Mouse (Mus musculus) left cerebral cortex, adult 9 months (tissue): ENCODE data around the gene Olfr476.
"Not testable (repeated sequence)": the region's sequence is repeated elsewhere in the genome, so short reads cannot be mapped to it uniquely, and the experiment has no call there.

Experiments used
- DNase-seq, 2 experiments: peaks; one replicate each; pipeline ENCODE4 v3.0.0; 2022; ENCODE audit warnings: low spot score in 2 of 2

Gene Olfr476

DNA sequence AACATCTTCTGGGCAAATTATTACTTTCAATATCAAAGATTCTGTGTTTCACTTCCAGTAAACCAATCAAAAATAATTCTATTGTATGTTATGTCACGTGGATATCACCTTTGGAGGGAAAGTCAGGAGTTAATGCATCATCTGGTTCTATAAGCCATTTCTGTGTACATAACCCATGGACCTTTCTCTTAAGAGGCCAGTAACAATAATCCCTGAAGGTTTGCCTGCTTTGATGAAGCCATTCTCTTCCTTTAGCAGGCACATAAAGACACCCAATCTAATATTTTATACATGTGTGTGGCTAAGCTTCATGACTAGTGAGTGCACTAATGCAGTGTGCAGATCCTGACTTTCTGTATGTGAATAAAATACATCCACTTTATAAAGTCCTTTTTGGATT, at the start of gene Olfr476:
Gene Olfr476 (plus strand): TSS at position 301 of the 400 bp plus-strand sequence.
- DNase-seq = no peak

DNA sequence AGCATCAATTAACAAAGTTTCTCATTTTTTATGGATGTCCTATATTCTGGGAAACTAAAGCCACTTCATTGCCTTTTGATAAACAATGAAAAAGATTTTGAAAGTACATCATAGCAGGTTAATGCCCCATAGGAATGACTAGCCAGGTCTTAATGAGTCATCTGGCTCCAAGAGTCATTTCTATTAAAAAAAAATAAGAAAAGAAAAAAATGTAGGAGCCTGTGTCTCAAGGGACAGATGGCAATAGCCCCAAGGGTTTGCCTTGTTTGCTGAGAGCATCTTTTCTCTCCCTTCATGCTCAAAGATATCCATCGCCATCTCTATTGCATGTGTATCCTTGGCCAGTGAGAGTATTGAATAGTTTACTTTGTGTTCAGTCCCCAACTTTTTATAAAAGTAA, 34.5 kb upstream of the Olfr476 start, which contains the start of gene Olfr473:
Gene Olfr473 (plus strand): TSS at position 301 of the 400 bp plus-strand sequence.
- DNase-seq = no peak

DNA sequence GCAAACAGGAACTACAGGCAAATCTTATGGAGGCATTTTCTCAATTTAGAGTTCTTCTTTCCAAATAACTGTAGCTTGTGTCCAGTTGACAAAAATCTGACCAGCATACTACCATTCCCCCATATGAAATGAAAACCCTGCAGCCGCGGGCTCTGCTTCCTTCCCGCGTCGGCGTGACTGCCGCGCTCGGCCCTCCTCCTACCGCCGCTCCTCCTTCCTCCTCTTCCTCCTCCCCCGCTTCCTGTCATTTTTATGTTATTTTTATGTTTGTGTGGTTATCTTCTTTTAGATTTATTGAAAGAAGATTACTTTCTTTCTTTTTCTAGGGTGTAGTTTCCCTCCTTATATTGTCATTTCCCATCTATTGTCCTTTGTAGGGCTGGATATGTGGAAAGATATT, 12.1 kb upstream of the Olfr476 start:
- not testable (repeated sequence) for DNase-seq

DNA sequence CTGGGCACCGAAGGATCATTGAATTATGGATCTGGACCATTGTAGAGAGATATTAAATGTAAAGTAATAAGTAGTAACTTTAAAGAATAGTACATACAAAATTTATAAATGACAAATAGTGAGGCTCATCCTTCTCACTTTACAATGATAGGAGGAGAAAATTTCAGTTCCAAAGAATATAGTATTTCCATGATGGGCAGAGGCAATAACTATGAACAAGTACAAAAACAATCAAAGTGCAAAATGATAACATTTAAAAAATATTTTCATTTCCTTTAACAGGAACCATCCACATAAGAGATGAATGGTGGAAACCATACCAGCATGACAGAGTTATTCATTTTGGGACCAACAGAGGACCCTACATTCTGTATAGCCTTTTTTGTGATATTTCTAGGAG, 10.3 kb upstream of the Olfr476 start, which contains the start of gene Olfr474:
Gene Olfr474 (plus strand): TSS at position 301 of the 400 bp plus-strand sequence.
- no peak for DNase-seq

DNA sequence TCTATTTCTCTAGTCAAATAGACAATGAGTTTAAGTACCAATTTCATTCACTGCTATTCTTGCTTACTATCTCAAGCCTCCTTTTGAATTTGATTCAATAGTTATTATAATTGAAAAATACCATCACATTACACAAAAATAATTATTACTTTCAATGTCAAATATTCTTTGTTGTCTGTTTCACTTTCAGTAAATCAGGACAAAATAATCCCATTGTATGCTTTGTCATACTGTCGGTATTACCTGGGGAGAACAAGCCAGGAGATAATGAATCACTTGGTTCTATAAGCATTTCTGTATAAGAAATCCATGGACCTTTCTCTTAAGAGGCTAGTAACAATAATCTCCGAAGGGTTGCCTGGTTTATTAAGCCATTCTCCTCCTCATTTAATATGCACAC, 21.8 kb downstream of the Olfr476 start, which contains the start of gene Olfr477:
Gene Olfr477 (plus strand): TSS at position 301 of the 400 bp plus-strand sequence.
- no peak for DNase-seq

- DNase-seq = not testable (repeated sequence)
Measured at GRCm38 (mm10) chr7:108014256-108014655, 49.7 kb downstream of the Olfr476 start.
